Mouse (Mus musculus): ENCODE results near the gene Zswim3. TPM values are rescaled to one million over a fixed set of nuclear protein-coding genes. Genes with fewer than 3 reads are reported as not detected.

Gene Zswim3
- 12.9 and 14.0 TPM in 2 replicates for polyA plus RNA-seq (2014; fragmentation: Nextera tagmentation; extraction: Ambion mirVana)

- WGBS, result under 1% methylated on average over 47 of the region's 47 CpGs
- Histone ChIP-seq H3K9me3 (ENCODE audit: control insufficient read depth, low read length) (no peaks in the 10 kb centered on the region), H3K36me3 (ENCODE audit: control insufficient read depth, insufficient read depth, low read length) (no peaks in the 10 kb centered on the region), H3K4me2 (ENCODE audit: low read depth) (peak within 1 kb of the TSS; percentile 75), H3K27ac (ENCODE audit: low read depth, low read length) (peak within 1 kb of the TSS; percentile 76), H3K4me3 (ENCODE audit: low read depth, low read length) (peak within 1 kb of the TSS; percentile 75), H3K27me3 (ENCODE audit: control insufficient read depth, insufficient read depth, low read length) (no peaks in the 10 kb centered on the region), H3K9ac (ENCODE audit: low read length) (peak within 1 kb of the TSS; percentile 75), H3K4me1 (ENCODE audit: control insufficient read depth, insufficient read depth, low read length) (peaks cover 7% of the 10 kb centered on the region)
- DNase-seq (ENCODE audit: low spot score) (peak; percentile 98), ATAC-seq (ENCODE audit: insufficient read depth, low FRiP score, low TSS enrichment) (peak; percentile 95)
Measured at GRCm38 (mm10) chr2:164804533-164805331, at the start of gene Zswim3, which contains the start of gene Acot8. Gene Zswim3 (plus strand): TSS chr2:164805098. Gene Acot8 (minus strand): TSS chr2:164804882.

DNA sequence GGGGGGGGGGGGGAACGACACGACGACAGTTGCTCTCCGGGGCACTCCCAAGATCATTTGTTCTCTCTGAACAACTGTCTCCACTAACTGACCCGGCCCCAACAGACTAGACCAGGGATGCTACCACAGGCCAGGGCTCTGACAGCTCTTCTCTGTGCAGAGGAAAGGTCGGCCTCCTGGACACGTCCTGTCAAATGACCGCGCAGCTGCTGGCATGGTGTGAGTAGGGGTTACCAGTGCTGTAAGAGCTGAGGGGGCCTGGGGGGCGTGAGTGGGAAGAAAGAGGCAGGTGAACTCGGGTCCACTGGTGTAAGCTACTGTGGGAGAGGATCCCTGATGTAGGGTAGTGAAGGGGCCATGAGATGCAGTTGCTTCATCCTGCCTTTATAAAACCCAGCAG, 47.1 kb upstream of the Zswim3 start:
- Histone ChIP-seq H3K27me3 (ENCODE audit: control insufficient read depth, insufficient read depth, low read length) (no peaks in the 10 kb centered on the region), H3K9me3 (ENCODE audit: control insufficient read depth, low read length) (no peaks in the 10 kb centered on the region), H3K36me3 (ENCODE audit: control insufficient read depth, insufficient read depth, low read length) (peaks cover 30% of the 10 kb centered on the region), H3K9ac (ENCODE audit: low read length) (no peak overlapping the region), H3K4me3 (ENCODE audit: low read depth, low read length) (no peak overlapping the region), H3K27ac (ENCODE audit: low read depth, low read length) (no peak overlapping the region), H3K4me2 (ENCODE audit: low read depth) (no peak overlapping the region), H3K4me1 (ENCODE audit: control insufficient read depth, insufficient read depth, low read length) (no peaks in the 10 kb centered on the region)
- 87% methylated on average over 11 of the region's 11 CpGs for WGBS
- DNase-seq (ENCODE audit: low spot score) (no peak), ATAC-seq (ENCODE audit: insufficient read depth, low FRiP score, low TSS enrichment) (no peak)

GRCm38 (mm10) chr2:164758692-164759091, 46.2 kb upstream of the Zswim3 start:
- Histone ChIP-seq H3K9ac (ENCODE audit: low read length) (no peak overlapping the region), H3K27ac (ENCODE audit: low read depth, low read length) (no peak overlapping the region), H3K4me1 (ENCODE audit: control insufficient read depth, insufficient read depth, low read length) (no peaks in the 10 kb centered on the region), H3K4me2 (ENCODE audit: low read depth) (no peak overlapping the region), H3K9me3 (ENCODE audit: control insufficient read depth, low read length) (no peaks in the 10 kb centered on the region), H3K27me3 (ENCODE audit: control insufficient read depth, insufficient read depth, low read length) (no peaks in the 10 kb centered on the region), H3K36me3 (ENCODE audit: control insufficient read depth, insufficient read depth, low read length) (peaks cover 30% of the 10 kb centered on the region), H3K4me3 (ENCODE audit: low read depth, low read length) (no peak overlapping the region)
- DNase-seq (ENCODE audit: low spot score), result no peak
- 58% methylated on average over 1 of the region's 1 CpGs for WGBS
- ATAC-seq (ENCODE audit: insufficient read depth, low FRiP score, low TSS enrichment), result no peak

DNA sequence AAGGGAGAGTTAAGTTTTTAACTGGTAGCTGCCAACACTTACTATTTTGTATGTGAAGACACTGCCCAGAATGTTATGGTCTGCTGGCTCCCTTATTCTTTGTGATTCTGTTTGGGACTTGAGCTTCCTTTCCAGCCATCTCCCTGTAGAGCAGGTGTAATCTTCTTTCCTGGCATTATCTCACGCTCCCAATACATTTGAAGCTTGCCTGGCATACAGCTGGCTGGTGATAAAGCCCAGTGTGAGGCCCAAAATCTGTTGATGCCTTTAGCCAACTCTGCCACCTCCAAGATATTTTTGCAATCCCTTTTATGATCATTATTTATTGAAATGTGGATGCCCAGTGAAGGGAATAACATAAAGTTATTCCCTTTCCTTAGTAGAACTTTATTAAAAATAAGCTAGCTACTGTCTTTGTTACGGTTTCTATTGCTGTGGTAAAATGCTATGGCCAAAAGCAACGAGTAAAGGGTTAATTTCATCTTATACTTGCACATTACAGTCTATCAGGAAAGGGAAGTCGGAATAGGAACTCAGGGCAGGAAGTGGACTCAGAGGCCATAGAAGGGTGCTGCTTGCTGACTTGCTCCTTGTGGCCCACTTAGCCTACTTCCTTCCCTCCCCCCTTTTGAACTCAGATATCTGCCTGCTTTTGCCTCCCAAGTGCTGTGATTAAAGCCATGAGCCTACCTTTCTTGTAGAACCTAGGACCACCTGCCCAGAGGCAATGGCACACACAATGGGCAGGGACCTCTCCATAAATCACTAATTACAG, 44.7 kb upstream of the Zswim3 start:
- no peaks in the 10 kb centered on the region for H3K27me3 ChIP-seq (ENCODE audit: control insufficient read depth, insufficient read depth, low read length)
- ATAC-seq (ENCODE audit: insufficient read depth, low FRiP score, low TSS enrichment), result no peak
- H3K9ac ChIP-seq (ENCODE audit: low read length), result no peak overlapping the region
- no peak overlapping the region for H3K4me3 ChIP-seq (ENCODE audit: low read depth, low read length)
- no peak for DNase-seq (ENCODE audit: low spot score)
- no peaks in the 10 kb centered on the region for H3K4me1 ChIP-seq (ENCODE audit: control insufficient read depth, insufficient read depth, low read length)
- no peak overlapping the region for H3K27ac ChIP-seq (ENCODE audit: low read depth, low read length)
- peaks cover 20% of the 10 kb centered on the region for H3K36me3 ChIP-seq (ENCODE audit: control insufficient read depth, insufficient read depth, low read length)
- H3K9me3 ChIP-seq (ENCODE audit: control insufficient read depth, low read length), result no peaks in the 10 kb centered on the region
- no peak overlapping the region for H3K4me2 ChIP-seq (ENCODE audit: low read depth)
- 88% methylated on average over 4 of the region's 4 CpGs for WGBS

DNA sequence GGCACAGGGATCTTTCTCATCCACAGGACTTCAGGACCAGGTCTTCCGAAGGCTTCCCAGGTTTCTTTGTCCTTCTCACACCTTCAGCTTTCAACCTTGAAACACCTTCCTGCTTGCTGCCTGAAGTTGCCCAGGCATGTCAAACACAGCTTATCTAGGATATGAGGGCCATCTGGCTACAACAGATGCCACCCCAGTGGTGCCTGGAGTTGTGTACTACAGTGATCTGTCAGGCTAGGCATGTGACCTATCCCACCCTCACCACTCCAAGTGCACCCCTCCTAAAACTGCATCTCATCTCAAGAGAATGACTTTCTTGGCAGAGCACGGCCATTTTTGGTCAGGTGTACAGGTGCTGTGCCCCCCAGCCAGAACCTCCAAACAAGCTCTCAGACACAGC, 43.4 kb upstream of the Zswim3 start:
- Histone ChIP-seq H3K9me3 (ENCODE audit: control insufficient read depth, low read length) (no peaks in the 10 kb centered on the region), H3K27ac (ENCODE audit: low read depth, low read length) (no peak overlapping the region), H3K36me3 (ENCODE audit: control insufficient read depth, insufficient read depth, low read length) (peaks cover 11% of the 10 kb centered on the region), H3K4me2 (ENCODE audit: low read depth) (no peak overlapping the region), H3K4me1 (ENCODE audit: control insufficient read depth, insufficient read depth, low read length) (no peaks in the 10 kb centered on the region), H3K4me3 (ENCODE audit: low read depth, low read length) (no peak overlapping the region), H3K27me3 (ENCODE audit: control insufficient read depth, insufficient read depth, low read length) (no peaks in the 10 kb centered on the region), H3K9ac (ENCODE audit: low read length) (no peak overlapping the region)
- 100% methylated on average over 2 of the region's 2 CpGs for WGBS
- ATAC-seq (ENCODE audit: insufficient read depth, low FRiP score, low TSS enrichment) (no peak), DNase-seq (ENCODE audit: low spot score) (no peak)

- Histone ChIP-seq H3K9me3 (ENCODE audit: control insufficient read depth, low read length) (no peaks in the 10 kb centered on the region), H3K27me3 (ENCODE audit: control insufficient read depth, insufficient read depth, low read length) (no peaks in the 10 kb centered on the region), H3K4me2 (ENCODE audit: low read depth) (no peak overlapping the region), H3K4me3 (ENCODE audit: low read depth, low read length) (no peak overlapping the region), H3K36me3 (ENCODE audit: control insufficient read depth, insufficient read depth, low read length) (peaks cover 11% of the 10 kb centered on the region), H3K4me1 (ENCODE audit: control insufficient read depth, insufficient read depth, low read length) (no peaks in the 10 kb centered on the region), H3K9ac (ENCODE audit: low read length) (no peak overlapping the region), H3K27ac (ENCODE audit: low read depth, low read length) (no peak overlapping the region)
- WGBS, result 98% methylated on average over 4 of the region's 4 CpGs
- DNase-seq (ENCODE audit: low spot score) (no peak), ATAC-seq (ENCODE audit: insufficient read depth, low FRiP score, low TSS enrichment) (no peak)
Measured at GRCm38 (mm10) chr2:164761971-164762370, 42.9 kb upstream of the Zswim3 start.

- Histone ChIP-seq H3K4me1 (ENCODE audit: control insufficient read depth, insufficient read depth, low read length) (no peaks in the 10 kb centered on the region), H3K4me3 (ENCODE audit: low read depth, low read length) (no peak overlapping the region), H3K27ac (ENCODE audit: low read depth, low read length) (no peak overlapping the region), H3K4me2 (ENCODE audit: low read depth) (no peak overlapping the region), H3K9me3 (ENCODE audit: control insufficient read depth, low read length) (no peaks in the 10 kb centered on the region), H3K36me3 (ENCODE audit: control insufficient read depth, insufficient read depth, low read length) (peaks cover 11% of the 10 kb centered on the region), H3K9ac (ENCODE audit: low read length) (no peak overlapping the region), H3K27me3 (ENCODE audit: control insufficient read depth, insufficient read depth, low read length) (no peaks in the 10 kb centered on the region)
- ATAC-seq (ENCODE audit: insufficient read depth, low FRiP score, low TSS enrichment) (no peak), DNase-seq (ENCODE audit: low spot score) (no peak)
- whole genome bisulfite sequencing, result 91% methylated on average over 7 of the region's 7 CpGs
Measured at GRCm38 (mm10) chr2:164762593-164762992, 42.3 kb upstream of the Zswim3 start.

- no peak overlapping the region for H3K4me2 ChIP-seq (ENCODE audit: low read depth)
- H3K27me3 ChIP-seq (ENCODE audit: control insufficient read depth, insufficient read depth, low read length), result no peaks in the 10 kb centered on the region
- no peak overlapping the region for H3K4me3 ChIP-seq (ENCODE audit: low read depth, low read length)
- ATAC-seq (ENCODE audit: insufficient read depth, low FRiP score, low TSS enrichment) (no peak), DNase-seq (ENCODE audit: low spot score) (no peak)
- no peaks in the 10 kb centered on the region for H3K9me3 ChIP-seq (ENCODE audit: control insufficient read depth, low read length)
- no peak overlapping the region for H3K9ac ChIP-seq (ENCODE audit: low read length)
- 87% methylated on average over 3 of the region's 3 CpGs for WGBS
- H3K4me1 ChIP-seq (ENCODE audit: control insufficient read depth, insufficient read depth, low read length), result peaks cover 6% of the 10 kb centered on the region
- H3K27ac ChIP-seq (ENCODE audit: low read depth, low read length), result no peak overlapping the region
- H3K36me3 ChIP-seq (ENCODE audit: control insufficient read depth, insufficient read depth, low read length), result peaks cover 8% of the 10 kb centered on the region
Measured at GRCm38 (mm10) chr2:164765841-164766240, 39.1 kb upstream of the Zswim3 start.
